9 mouse cellular contexts compared by ENCODE assay signal in genomic region chr17:27557927-27558661, GRCm38 (mm10). TPM values are rescaled to one million over a fixed set of nuclear protein-coding genes. Genes with fewer than 3 reads are reported as not detected.
A peak's percentile ranks its signal among the peaks of the same experiment; 100 is the strongest.
DNase-seq lines count a peak whose midpoint lies in the region; ATAC-seq and TF ChIP-seq lines count a peak whose summit lies in the region.
"Had no signal": no experiment of that assay in that cellular context is flagged by ENCODE, and none has a peak within 500 bp of the region (broad histone marks: within the 10 kb centered on the region; RNA-seq: fewer than 3 reads in every experiment).

No protein-coding gene starts in this region.

- TF ChIP-seq POLR2A in CH12.LX (IDR thresholded peaks at IDR 0.05; ENCODE audit: low read depth, low read length), result no peak

- no peaks in the 10 kb centered on the region for H3K9me3 ChIP-seq in heart, embryonic 10.5 days
- H3K9me3 ChIP-seq in CH12.LX (replicated peaks; ENCODE audit: low read length), result peaks cover 8% of the 10 kb centered on the region
- no peaks in the 10 kb centered on the region for H3K9me3 ChIP-seq in embryonic facial prominence, embryonic 14.5 days (ENCODE audit: control insufficient read depth, low read length)
- H3K9me3 ChIP-seq in limb, embryonic 15.5 days, result no peaks in the 10 kb centered on the region
- no peaks in the 10 kb centered on the region for H3K9me3 ChIP-seq in stomach, embryonic 16.5 days (replicated peaks; ENCODE audit: control insufficient read depth, low read length)

- no peak for TF ChIP-seq EP300 in CH12.LX (IDR thresholded peaks at IDR 0.05; ENCODE audit: low read length)

- peaks cover 23% of the 10 kb centered on the region for H3K36me3 ChIP-seq in heart, embryonic 10.5 days
- H3K36me3 ChIP-seq in CH12.LX (replicated peaks in 1 of 2; ENCODE audit: control insufficient read depth in 1 of 2, insufficient read depth in 1 of 2, low read length in 1 of 2), result peaks cover 8 to 22% of the 10 kb centered on the region in 2 experiments
- peaks cover 16% of the 10 kb centered on the region; the same call in 1 of the 2 replicates for H3K36me3 ChIP-seq in embryonic facial prominence, embryonic 14.5 days (ENCODE audit: control insufficient read depth, insufficient read depth, low read length)
- H3K36me3 ChIP-seq in limb, embryonic 15.5 days, result no peaks in the 10 kb centered on the region
- H3K36me3 ChIP-seq in stomach, embryonic 16.5 days (ENCODE audit: control insufficient read depth, insufficient read depth, low read length), result no peaks in the 10 kb centered on the region

- H3K27ac ChIP-seq in heart, embryonic 10.5 days, result peak overlapping the region; percentile 99
- peak overlapping the region; percentile 41 for H3K27ac ChIP-seq in CH12.LX (ENCODE audit: insufficient read depth, low read depth)
- peak overlapping the region; percentile 88 for H3K27ac ChIP-seq in embryonic facial prominence, embryonic 14.5 days (replicated peaks; ENCODE audit: low read depth, low read length)
- H3K27ac ChIP-seq in limb, embryonic 15.5 days, result peak overlapping the region; percentile 94
- H3K27ac ChIP-seq in stomach, embryonic 16.5 days (ENCODE audit: low read length), result peak overlapping the region; percentile 94; the same call in 1 of the 2 replicates

- no peak for DNase-seq in heart, embryonic 10.5 days (ENCODE audit: low spot score)
- no peak for DNase-seq in heart, adult 9 months (ENCODE audit: low spot score in 2 of 2)
- no peak for DNase-seq in CH12.LX (ENCODE audit: extremely low read depth)
- DNase-seq in embryonic facial prominence, embryonic 14.5 days (ENCODE audit: low spot score), result no peak
- DNase-seq in gastrocnemius, postnatal 10 days, result no peak
- no peak for DNase-seq in testis, postnatal 10 days (ENCODE audit: low spot score)

- no peak for TF ChIP-seq CTCF in CH12.LX (conservative IDR thresholded peaks at IDR 0.05 in 1 of 2, IDR thresholded peaks at IDR 0.05 in 1 of 2; ENCODE audit: low read depth in 2 of 2, low read length in 2 of 2)

- H3K27me3 ChIP-seq in heart, embryonic 10.5 days (ENCODE audit: insufficient read depth, poor library complexity, severe bottlenecking), result no peaks in the 10 kb centered on the region
- peaks cover 9% of the 10 kb centered on the region for H3K27me3 ChIP-seq in CH12.LX (replicated peaks)
- H3K27me3 ChIP-seq in embryonic facial prominence, embryonic 14.5 days (replicated peaks; ENCODE audit: control insufficient read depth, insufficient read depth, low read length), result no peaks in the 10 kb centered on the region
- no peaks in the 10 kb centered on the region for H3K27me3 ChIP-seq in limb, embryonic 15.5 days
- no peaks in the 10 kb centered on the region for H3K27me3 ChIP-seq in stomach, embryonic 16.5 days (ENCODE audit: control insufficient read depth, insufficient read depth, low read length)

- peak overlapping the region; percentile 97 for H3K4me3 ChIP-seq in heart, embryonic 10.5 days
- peak overlapping the region; percentile 65 to 89 (median 78) for H3K4me3 ChIP-seq in CH12.LX (replicated peaks in 1 of 3; ENCODE audit: low read depth in 2 of 3, low read length in 2 of 3, poor library complexity in 1 of 3)
- peak overlapping the region; percentile 80 for H3K4me3 ChIP-seq in embryonic facial prominence, embryonic 14.5 days (ENCODE audit: low read depth, low read length)
- peak overlapping the region; percentile 82 for H3K4me3 ChIP-seq in limb, embryonic 15.5 days
- H3K4me3 ChIP-seq in stomach, embryonic 16.5 days (replicated peaks; ENCODE audit: low read length), result peak overlapping the region; percentile 68

- peaks cover 73% of the 10 kb centered on the region for H3K4me1 ChIP-seq in heart, embryonic 10.5 days
- H3K4me1 ChIP-seq in CH12.LX (ENCODE audit: control insufficient read depth in 1 of 2, insufficient read depth in 2 of 2), result peaks cover 15 to 42% of the 10 kb centered on the region in 2 experiments
- H3K4me1 ChIP-seq in embryonic facial prominence, embryonic 14.5 days (ENCODE audit: control insufficient read depth, insufficient read depth, low read length), result peaks cover 22% of the 10 kb centered on the region
- H3K4me1 ChIP-seq in limb, embryonic 15.5 days, result peaks cover 63% of the 10 kb centered on the region
- H3K4me1 ChIP-seq in stomach, embryonic 16.5 days (ENCODE audit: control insufficient read depth, insufficient read depth, low read length), result peaks cover 14% of the 10 kb centered on the region

- peak overlapping the region; percentile 53 for H3K4me2 ChIP-seq in CH12.LX (ENCODE audit: insufficient read depth, low read depth, poor library complexity, severe bottlenecking)
- peak overlapping the region; percentile 82 for H3K4me2 ChIP-seq in embryonic facial prominence, embryonic 14.5 days (ENCODE audit: low read depth, low read length)
- peak overlapping the region; percentile 92 for H3K4me2 ChIP-seq in limb, embryonic 15.5 days
- H3K4me2 ChIP-seq in stomach, embryonic 16.5 days (ENCODE audit: low read depth, low read length), result peak overlapping the region; percentile 81

- TF ChIP-seq RAD21 in CH12.LX (IDR thresholded peaks at IDR 0.05; ENCODE audit: low read depth, low read length), result no peak

- dilution Hi-C loops in CH12.LX (cut with MboI; ENCODE audit: extremely low pct_ligation_motif_present, extremely low pct_unique_long_range_greater_than_20kb, low sequenced_read_pairs), result no loop called here

- ATAC-seq in embryonic facial prominence, embryonic 14.5 days (ENCODE audit: low read depth), result no peak
- no peak for ATAC-seq in limb, embryonic 15.5 days (ENCODE audit: insufficient number of reproducible peaks, low FRiP score, low TSS enrichment, low read depth)
- ATAC-seq in stomach, embryonic 16.5 days (ENCODE audit: insufficient read depth, low FRiP score), result no peak

- in situ Hi-C loops in CH12.LX (cut with MboI; ENCODE audit: low pct_ligation_motif_present, low pct_unique_long_range_greater_than_20kb, low sequenced_read_pairs), result no loop called here

- WGBS in heart, embryonic 10.5 days, result 3% methylated on average over 14 of the region's 14 CpGs
- WGBS in embryonic facial prominence, embryonic 14.5 days, result 6% methylated on average over 14 of the region's 14 CpGs
- 6% methylated on average over 14 of the region's 14 CpGs for WGBS in limb, embryonic 15.5 days
- WGBS in stomach, embryonic 16.5 days, result 11% methylated on average over 14 of the region's 14 CpGs

- peak overlapping the region; percentile 99 for H3K9ac ChIP-seq in CH12.LX (ENCODE audit: insufficient read depth, low read depth)
- peak overlapping the region; percentile 83 for H3K9ac ChIP-seq in embryonic facial prominence, embryonic 14.5 days (ENCODE audit: low read depth, low read length)
- peak overlapping the region; percentile 65; the same call in 1 of the 2 replicates for H3K9ac ChIP-seq in limb, embryonic 15.5 days
- peak overlapping the region; percentile 87 for H3K9ac ChIP-seq in stomach, embryonic 16.5 days (ENCODE audit: low read length)

- peaks cover 51% of the 10 kb centered on the region for H3K79me2 ChIP-seq in CH12.LX (replicated peaks; ENCODE audit: control insufficient read depth, extremely low read depth, insufficient read depth, poor library complexity, severe bottlenecking)

TF ChIP-seq in CH12.LX, 34 proteins besides CTCF, POLR2A, EP300 and RAD21 (continues in another document):
- TF ChIP-seq ZNF384 (IDR thresholded peaks at IDR 0.05; ENCODE audit: low read depth, low read length), result no peak
- TF ChIP-seq MXI1 (IDR thresholded peaks at IDR 0.05; ENCODE audit: low read depth, low read length), result peak; percentile 39; the same call in 1 of the 2 replicates
- no peak for TF ChIP-seq NRF1 (IDR thresholded peaks at IDR 0.05; ENCODE audit: low read depth, low read length)
- no peak for TF ChIP-seq TBP (conservative IDR thresholded peaks at IDR 0.05; ENCODE audit: low read depth, low read length)
- TF ChIP-seq RCOR1 (conservative IDR thresholded peaks at IDR 0.05; ENCODE audit: low read depth, low read length), result no peak
- no peak for TF ChIP-seq MAFK (IDR thresholded peaks at IDR 0.05; ENCODE audit: insufficient replicate concordance, low read length)
- no peak for TF ChIP-seq ZC3H11A (IDR thresholded peaks at IDR 0.05; ENCODE audit: low read depth, low read length)
- TF ChIP-seq MAX (IDR thresholded peaks at IDR 0.05; ENCODE audit: low read length), result no peak; the same call in 1 of the 2 replicates
- TF ChIP-seq JUND (conservative IDR thresholded peaks at IDR 0.05; ENCODE audit: low read depth, low read length), result no peak
- no peak for TF ChIP-seq JUN (IDR thresholded peaks at IDR 0.05; ENCODE audit: insufficient read depth, low read depth, low read length)
- TF ChIP-seq HCFC1 (IDR thresholded peaks at IDR 0.05; ENCODE audit: low read depth, low read length), result no peak
- TF ChIP-seq ETS1 (conservative IDR thresholded peaks at IDR 0.05; ENCODE audit: low read depth, low read length), result no peak

RNA-seq across cellular contexts. Expression of gene Hmga1, which starts 1.8 kb away (rescaled TPM):
- polyA plus RNA-seq in heart, embryonic 10.5 days (2016; fragmentation: Nextera tagmentation; extraction: Ambion mirVana), result 438 and 609 TPM in 2 replicates
- total RNA-seq in CH12.LX (2012; rRNA removed), result 88.7 and 117 TPM in 2 replicates
- total RNA-seq in CH12.LX (2014; rRNA removed), result 42.8 and 43.8 TPM in 2 replicates
- 83.7 and 125 TPM in 2 replicates for polyA plus RNA-seq in CH12.LX (2012; ENCODE audit: insufficient read length, low read depth)
- polyA plus RNA-seq in embryonic facial prominence, embryonic 14.5 days (2014; fragmentation: Nextera tagmentation; extraction: Ambion mirVana), result 142 and 170 TPM in 2 replicates
- polyA plus RNA-seq in limb, embryonic 15.5 days (2015; fragmentation: Nextera tagmentation; extraction: Ambion mirVana), result 161 and 167 TPM in 2 replicates
- polyA plus RNA-seq in stomach, embryonic 16.5 days (2015; fragmentation: Nextera tagmentation; extraction: Ambion mirVana), result 163 and 171 TPM in 2 replicates
- 10 to 100 TPM; 24.9 to 27.0 TPM for total RNA-seq in gastrocnemius, postnatal 10 days (2021)

RNA-seq across cellular contexts. Expression of gene AI413582, which starts 7.5 kb away (rescaled TPM):
- 19.7 and 21.0 TPM in 2 replicates for polyA plus RNA-seq in heart, embryonic 10.5 days (2016; fragmentation: Nextera tagmentation; extraction: Ambion mirVana)
- total RNA-seq in CH12.LX (2012; rRNA removed) (23.2 and 30.2 TPM in 2 replicates), CH12.LX (2014; rRNA removed) (14.0 and 14.6 TPM in 2 replicates)
- 34.5 and 43.6 TPM in 2 replicates for polyA plus RNA-seq in CH12.LX (2012; ENCODE audit: insufficient read length, low read depth)
- polyA plus RNA-seq in embryonic facial prominence, embryonic 14.5 days (2014; fragmentation: Nextera tagmentation; extraction: Ambion mirVana), result 28.8 and 29.3 TPM in 2 replicates
- polyA plus RNA-seq in limb, embryonic 15.5 days (2015; fragmentation: Nextera tagmentation; extraction: Ambion mirVana), result 28.4 TPM in 2 replicates
- 24.3 and 29.0 TPM in 2 replicates for polyA plus RNA-seq in stomach, embryonic 16.5 days (2015; fragmentation: Nextera tagmentation; extraction: Ambion mirVana)
- total RNA-seq in gastrocnemius, postnatal 10 days (2021), result 1 to 10 TPM; 3.5 to 4.7 TPM

RNA-seq across cellular contexts. Expression of gene Grm4, which starts 36.9 kb away (rescaled TPM):
- 0.02 and 0.34 TPM in 2 replicates for polyA plus RNA-seq in heart, embryonic 10.5 days (2016; fragmentation: Nextera tagmentation; extraction: Ambion mirVana)
- total RNA-seq in CH12.LX (2012; rRNA removed) (not detected in 2 replicates), CH12.LX (2014; rRNA removed) (not detected in 2 replicates)
- not detected in 2 replicates for polyA plus RNA-seq in CH12.LX (2012; ENCODE audit: insufficient read length, low read depth)
- polyA plus RNA-seq in embryonic facial prominence, embryonic 14.5 days (2014; fragmentation: Nextera tagmentation; extraction: Ambion mirVana), result 0.97 and 1.2 TPM in 2 replicates
- polyA plus RNA-seq in limb, embryonic 15.5 days (2015; fragmentation: Nextera tagmentation; extraction: Ambion mirVana), result 0.54 and 0.55 TPM in 2 replicates
- polyA plus RNA-seq in stomach, embryonic 16.5 days (2015; fragmentation: Nextera tagmentation; extraction: Ambion mirVana), result 0.19 and 0.50 TPM in 2 replicates
- total RNA-seq in gastrocnemius, postnatal 10 days (2021), result under 1 TPM; 0.16 to 0.32 TPM
- total RNA-seq: neutrophil, adult 5-6 weeks had no signal

Comparison
In these comparisons a context has a peak if more than half of its experiments do, and no peak if none do; other contexts are left out.
1. H3K27ac ChIP-seq: peak in every context shown above with its lines; median percentile 99 in heart, embryonic 10.5 days; 94 in limb, embryonic 15.5 days; 94 in stomach, embryonic 16.5 days; 88 in embryonic facial prominence, embryonic 14.5 days; 41 in CH12.LX.